Mouse (Mus musculus): Measurements from ENCODE around the gene Numb.
A peak's percentile ranks its signal among the peaks of the same experiment; 100 is the strongest.

The Numb gene

GRCm38 (mm10) chr12:83850334-83850733, 71.4 kb downstream of the Numb start:
- peak; percentile 60 for DNase-seq

GRCm38 (mm10) chr12:83848595-83849231, 73.0 kb downstream of the Numb start:
- DNase-seq: no peak

GRCm38 (mm10) chr12:83847877-83848276, 73.9 kb downstream of the Numb start:
- DNase-seq: no peak

GRCm38 (mm10) chr12:83842678-83843440, 78.9 kb downstream of the Numb start:
- DNase-seq: no peak

GRCm38 (mm10) chr12:83841409-83842190, 80.1 kb downstream of the Numb start:
- DNase-seq: peak; percentile 15

GRCm38 (mm10) chr12:83833979-83834378, 87.8 kb downstream of the Numb start:
- no peak for DNase-seq

GRCm38 (mm10) chr12:83830424-83830823, 91.3 kb downstream of the Numb start:
- DNase-seq: no peak

GRCm38 (mm10) chr12:83816616-83817015, 105.1 kb downstream of the Numb start:
- DNase-seq: no peak

GRCm38 (mm10) chr12:83811901-83812300, 109.8 kb downstream of the Numb start:
- DNase-seq: no peak

- no peak for DNase-seq
These were observed 118.1 kb downstream of the Numb start for GRCm38 (mm10) chr12:83803641-83804040.

- DNase-seq: peak; percentile 65
These were observed 120.8 kb downstream of the Numb start for GRCm38 (mm10) chr12:83800943-83801342.

GRCm38 (mm10) chr12:83798313-83798712, 123.4 kb downstream of the Numb start:
- DNase-seq: no peak

- DNase-seq: no peak
These were observed 126.1 kb downstream of the Numb start for GRCm38 (mm10) chr12:83795586-83795985.

GRCm38 (mm10) chr12:83795051-83795450, 126.7 kb downstream of the Numb start:
- DNase-seq: no peak

GRCm38 (mm10) chr12:83792706-83793410, 128.9 kb downstream of the Numb start:
- DNase-seq: no peak

GRCm38 (mm10) chr12:83791737-83792136, 130.0 kb downstream of the Numb start:
- no peak for DNase-seq

- no peak for DNase-seq
These were observed 131.0 kb downstream of the Numb start for GRCm38 (mm10) chr12:83790749-83791148.

GRCm38 (mm10) chr12:83789781-83790140, 132.0 kb downstream of the Numb start:
- no peak for DNase-seq

GRCm38 (mm10) chr12:83789051-83789780, 132.5 kb downstream of the Numb start:
- DNase-seq: no peak

- DNase-seq: no peak
These were observed 136.4 kb downstream of the Numb start for GRCm38 (mm10) chr12:83785305-83785704.

- DNase-seq: no peak
These were observed 139.1 kb downstream of the Numb start for GRCm38 (mm10) chr12:83782669-83783068.

- no peak for DNase-seq
These were observed 140.0 kb downstream of the Numb start for GRCm38 (mm10) chr12:83781640-83782278.

All from right cerebral cortex, adult 18-20 months (tissue).